Mouse (Mus musculus) right cerebral cortex, postnatal 4 days (tissue): ENCODE results near the gene Fyn.
A peak's percentile ranks its signal among the peaks of the same experiment; 100 is the strongest.

Experiments
- DNase-seq: peaks from one replicate; pipeline ENCODE4 v3.0.0-alpha.2; 2022

Fyn gene

GRCm38 (mm10) chr10:39415586-39415985, 46.9 kb downstream of the Fyn start:
- no peak for DNase-seq

DNA sequence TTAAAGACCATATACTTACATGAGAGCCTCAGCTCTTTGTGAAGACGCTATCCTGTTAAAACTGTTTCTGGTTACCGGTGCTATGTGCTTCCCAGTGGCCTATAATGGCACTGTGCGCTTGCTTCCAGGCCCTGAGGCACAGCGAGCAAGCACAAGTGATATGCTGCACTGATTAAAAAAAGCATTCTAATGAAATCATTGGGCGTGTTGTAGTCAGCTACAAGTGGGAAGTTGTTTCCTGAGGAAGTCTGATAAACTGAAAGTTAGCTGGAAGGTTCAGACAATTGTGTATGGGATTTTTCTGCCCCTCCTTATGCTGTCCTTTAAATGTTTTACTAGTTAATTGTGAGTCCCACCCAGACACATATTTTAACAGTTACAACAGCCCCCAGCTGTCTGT, 49.0 kb downstream of the Fyn start:
- DNase-seq: no peak

- no peak for DNase-seq
Observed at GRCm38 (mm10) chr10:39418395-39418794, 49.7 kb downstream of the Fyn start.

- DNase-seq: peak; percentile 49
Observed at GRCm38 (mm10) chr10:39420842-39421617, 52.4 kb downstream of the Fyn start.

DNA sequence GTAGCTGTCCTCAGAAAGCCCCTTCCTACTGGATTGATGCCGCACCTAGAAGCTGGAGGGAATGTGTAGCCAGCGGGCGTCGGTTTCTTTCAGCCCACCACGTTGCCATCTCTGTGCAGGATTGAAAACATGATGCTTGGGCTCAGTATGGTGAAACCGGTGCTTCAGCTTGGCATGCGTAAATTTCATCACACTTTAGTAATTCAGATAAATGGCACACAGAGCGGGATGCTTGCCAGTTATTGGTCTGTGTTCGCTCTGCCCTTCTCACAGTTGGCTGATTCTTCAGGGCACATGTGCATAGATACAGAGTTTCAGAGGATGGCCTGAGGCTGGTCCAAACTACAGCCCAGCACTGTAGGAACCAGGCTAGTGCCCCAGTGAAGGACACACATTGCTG, 53.1 kb downstream of the Fyn start:
- no peak for DNase-seq

DNA sequence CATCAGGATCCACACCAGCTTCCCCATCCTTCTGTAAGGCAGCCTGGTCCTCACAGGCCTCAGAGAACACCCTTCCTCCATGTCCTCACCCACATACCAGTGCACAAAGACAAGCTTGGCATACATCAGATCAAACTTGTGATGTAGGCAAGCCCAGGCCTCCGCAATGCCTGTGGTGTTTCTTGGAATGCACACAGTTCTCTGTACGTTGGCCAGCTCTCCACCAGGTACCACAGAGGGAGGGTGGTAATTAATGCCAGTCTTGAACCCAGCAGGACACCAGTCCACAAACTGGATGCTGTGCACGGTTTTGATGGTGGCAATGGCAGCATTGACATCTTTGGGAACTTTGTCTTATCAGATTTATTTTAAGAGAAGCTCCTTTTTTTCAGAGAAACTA, 56.0 kb downstream of the Fyn start:
- DNase-seq: no peak

DNA sequence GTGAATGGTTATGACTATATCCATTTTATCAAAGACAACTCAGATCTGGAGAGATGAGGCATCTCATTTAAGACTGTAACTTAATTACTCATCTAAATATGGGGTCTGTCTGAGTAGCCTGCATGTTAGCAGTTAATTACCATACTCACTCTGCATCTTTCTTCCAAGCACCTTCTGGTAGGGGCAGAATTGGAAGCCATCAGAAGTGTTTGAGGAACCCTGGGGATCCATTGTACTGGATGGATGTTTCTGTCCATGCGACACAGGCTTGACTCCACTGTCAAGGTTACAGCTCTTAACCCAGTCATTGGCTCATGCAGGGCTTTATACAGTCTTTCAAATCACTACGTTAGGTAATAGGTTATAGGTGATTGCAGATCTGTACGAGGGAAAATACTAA, 57.4 kb downstream of the Fyn start:
- no peak for DNase-seq

- DNase-seq: no peak
Observed at GRCm38 (mm10) chr10:39426833-39427490, 58.3 kb downstream of the Fyn start.

DNA sequence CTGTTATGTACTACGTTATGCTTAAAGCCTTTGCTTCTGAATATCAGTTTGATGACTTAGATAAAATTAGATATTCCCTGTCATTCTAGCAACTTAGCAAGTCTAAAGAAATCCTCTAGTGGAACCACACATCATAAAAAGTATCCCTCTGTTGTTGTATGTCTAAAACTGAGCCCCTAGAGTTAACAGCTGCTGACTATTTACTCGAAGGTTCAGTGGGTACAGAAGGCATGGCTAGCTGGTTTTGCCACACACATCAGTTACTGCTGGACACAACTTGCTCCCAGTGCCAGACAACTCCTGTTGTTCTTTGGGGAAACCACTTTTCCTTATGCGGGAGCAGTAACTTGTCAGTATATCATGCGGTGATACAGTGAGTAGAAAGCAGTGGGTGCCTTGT, 61.0 kb downstream of the Fyn start:
- DNase-seq: no peak

GRCm38 (mm10) chr10:39430074-39430764, 61.6 kb downstream of the Fyn start:
- no peak for DNase-seq

- no peak for DNase-seq
Observed at GRCm38 (mm10) chr10:39431265-39431664, 62.6 kb downstream of the Fyn start.

- no peak for DNase-seq
Observed at GRCm38 (mm10) chr10:39432648-39433568, 64.3 kb downstream of the Fyn start.

- no peak for DNase-seq
Observed at GRCm38 (mm10) chr10:39433893-39434292, 65.2 kb downstream of the Fyn start.

DNA sequence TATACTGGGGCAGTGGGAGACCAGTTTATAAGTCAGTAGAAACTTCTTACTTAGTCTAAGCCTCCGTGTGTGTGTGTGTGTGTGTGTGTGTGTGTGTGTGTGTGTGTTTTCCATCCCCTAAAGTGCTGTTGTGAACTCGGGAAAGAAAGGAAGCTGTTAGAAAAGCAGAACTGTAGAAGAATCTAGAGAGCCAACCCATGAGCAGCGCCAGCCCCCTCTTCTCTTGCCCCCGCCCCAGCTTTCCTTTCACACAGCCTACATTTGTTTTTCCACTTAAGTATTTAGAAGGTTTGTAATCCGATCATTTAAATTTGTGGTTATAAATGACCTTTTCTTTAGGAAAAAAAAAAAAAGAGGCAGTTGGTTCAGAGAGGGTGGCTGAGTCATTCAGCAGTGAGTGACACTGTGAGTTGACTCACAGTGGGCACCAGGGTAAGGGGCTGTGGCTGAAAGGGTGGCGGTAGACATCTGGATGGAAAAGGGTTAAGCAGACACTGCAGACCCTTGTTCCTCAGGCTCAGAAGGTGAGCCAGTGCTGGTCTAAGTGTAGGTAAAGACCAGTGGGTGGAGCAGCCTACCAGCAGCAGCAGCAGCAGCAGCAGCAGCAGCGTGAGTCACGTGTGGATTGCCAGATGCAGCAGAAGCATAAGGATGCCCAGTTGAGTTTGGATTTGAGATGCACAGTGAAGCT, 66.2 kb downstream of the Fyn start:
- no peak for DNase-seq

DNA sequence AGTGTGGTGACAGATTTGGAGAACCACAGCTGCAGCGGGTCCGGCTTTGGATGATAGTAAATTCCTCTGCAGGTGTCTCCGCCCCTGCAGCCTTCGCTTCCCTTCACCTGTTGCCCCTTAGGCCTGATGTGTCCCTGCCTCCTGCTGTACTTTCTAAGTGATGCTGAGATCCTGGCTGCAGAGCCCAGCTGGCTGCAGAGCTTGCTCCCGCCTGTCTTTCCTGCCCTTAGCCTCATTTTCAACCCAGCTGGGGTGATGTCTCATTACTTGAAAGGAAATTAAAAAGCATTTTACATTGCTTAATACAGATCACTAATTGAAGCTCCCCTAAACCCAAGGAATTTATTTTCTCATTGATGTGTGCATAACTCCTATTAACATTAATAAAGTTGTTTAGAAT, 70.2 kb downstream of the Fyn start:
- no peak for DNase-seq

- DNase-seq: no peak
Observed at GRCm38 (mm10) chr10:39440506-39440905, 71.9 kb downstream of the Fyn start.

DNA sequence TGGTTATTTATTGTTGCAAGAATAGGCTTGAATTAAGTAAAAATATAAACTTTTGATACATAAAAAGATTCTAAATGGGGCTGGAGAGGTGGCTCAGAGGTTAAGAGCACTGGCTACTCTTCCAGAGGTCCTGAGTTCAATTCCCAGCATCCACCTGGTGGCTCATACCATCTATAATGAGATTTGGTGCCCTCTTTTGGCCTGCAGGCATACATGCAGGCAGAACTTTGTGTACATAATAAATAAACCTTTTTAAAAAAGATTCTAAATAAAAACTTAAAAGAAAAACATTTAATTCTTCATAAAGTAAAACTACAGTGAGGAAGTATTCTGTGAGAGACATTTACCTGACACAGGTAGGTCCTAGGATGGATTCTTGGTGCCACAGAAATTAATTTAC, 73.0 kb downstream of the Fyn start:
- DNase-seq: no peak

DNA sequence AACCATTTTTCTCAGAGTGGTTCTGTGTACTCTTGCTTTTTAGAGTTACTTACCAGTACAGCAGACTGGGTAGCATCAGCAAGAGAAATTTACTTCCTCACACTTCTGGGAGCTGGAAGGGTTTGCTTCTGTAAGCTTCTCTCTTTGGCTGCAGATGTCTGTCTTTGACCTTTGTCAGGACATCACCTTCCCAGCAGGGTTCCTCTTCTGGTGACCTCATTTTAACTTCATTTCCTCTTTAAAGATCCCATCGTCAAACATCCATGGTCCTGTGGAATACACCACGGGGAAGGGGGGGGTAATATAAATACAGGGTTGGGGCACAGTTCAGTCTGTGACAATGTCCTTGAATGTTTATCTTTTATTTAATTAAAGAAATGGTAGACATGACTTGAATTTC, 74.5 kb downstream of the Fyn start:
- no peak for DNase-seq

DNA sequence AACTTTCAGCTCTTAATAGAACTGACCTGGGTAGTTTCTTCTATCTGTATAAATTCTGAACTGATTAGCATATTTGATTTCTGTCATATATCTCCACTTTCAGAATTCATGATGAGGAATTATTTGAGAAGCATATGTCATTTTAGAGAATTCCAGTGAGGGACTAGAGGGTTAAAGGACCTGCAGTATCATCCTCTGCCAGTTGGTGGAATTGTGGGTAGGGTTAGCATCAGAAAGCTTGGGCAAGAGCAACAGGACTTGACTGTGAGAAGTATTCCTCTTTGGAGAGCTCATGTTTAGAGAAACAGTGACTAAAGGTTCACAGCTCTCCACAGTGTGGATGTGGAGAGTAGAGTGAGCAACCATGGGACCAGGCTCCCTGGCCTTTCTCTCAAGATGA, 75.3 kb downstream of the Fyn start:
- no peak for DNase-seq

- DNase-seq: no peak
Observed at GRCm38 (mm10) chr10:39445870-39446269, 77.2 kb downstream of the Fyn start.

GRCm38 (mm10) chr10:39446706-39447105, 78.1 kb downstream of the Fyn start:
- no peak for DNase-seq

GRCm38 (mm10) chr10:39449179-39449578, 80.5 kb downstream of the Fyn start:
- no peak for DNase-seq
